ENCODE assay signal across 8 mouse cellular contexts in the genomic region with DNA sequence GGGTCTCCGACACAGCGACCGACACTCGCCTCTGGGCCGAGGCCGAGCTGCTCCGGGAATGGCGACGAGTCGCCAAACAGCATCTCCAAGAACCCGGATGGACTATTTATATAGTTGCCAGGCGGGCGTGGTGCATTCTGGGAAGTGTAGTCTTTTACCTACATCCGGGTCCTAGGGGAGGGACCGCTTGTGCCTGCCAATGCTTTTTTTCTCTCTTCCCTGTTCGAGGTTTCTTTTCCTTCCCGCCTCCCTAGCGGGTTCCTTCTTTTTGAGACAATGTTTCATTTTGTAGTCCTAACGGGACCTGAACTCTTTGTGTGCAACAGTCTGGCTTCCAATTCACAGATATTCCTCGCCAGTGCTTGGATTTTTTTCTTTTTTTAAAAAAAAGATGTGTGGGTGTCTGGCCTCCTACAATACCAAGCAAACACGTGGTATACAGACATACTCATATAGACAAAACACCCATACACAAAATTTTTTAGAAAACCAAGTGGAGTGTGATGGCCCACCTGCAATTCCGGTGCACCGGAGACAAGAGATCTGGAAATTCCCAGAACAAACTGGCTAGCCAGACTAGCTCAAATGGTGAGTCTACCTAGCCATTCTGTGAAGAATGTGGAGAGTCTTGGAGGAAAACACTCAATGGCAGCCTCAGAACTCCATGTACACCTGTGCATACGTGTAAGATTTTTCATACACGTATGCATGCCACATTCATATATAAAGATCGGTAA. TPM values are rescaled to one million over a fixed set of nuclear protein-coding genes. Genes with fewer than 3 reads are reported as not detected.
A peak's percentile ranks its signal among the peaks of the same experiment; 100 is the strongest.
DNase-seq lines count a peak whose midpoint lies in the region; ATAC-seq lines count a peak whose summit lies in the region.

A gene (minus strand): TSS at position 87 of the 737 bp plus-strand sequence.

- H3K9me3 ChIP-seq in heart, embryonic 13.5 days: no peaks in the 10 kb centered on the region
- H3K9me3 ChIP-seq in liver, embryonic 12.5 days (replicated peaks): no peaks in the 10 kb centered on the region; the same call in 1 of the 2 replicates
- H3K9me3 ChIP-seq in stomach, embryonic 15.5 days: no peaks in the 10 kb centered on the region

- peak; percentile 88 for ATAC-seq in erythroid progenitor cell, adult 5-6 weeks (replicated peaks; ENCODE audit: low FRiP score, poor library complexity, severe bottlenecking)
- peak; percentile 69 for ATAC-seq in heart, embryonic 13.5 days (ENCODE audit: extremely low read depth, insufficient number of reproducible peaks, low FRiP score, low TSS enrichment)
- peak; percentile 83 for ATAC-seq in liver, embryonic 12.5 days
- ATAC-seq in stomach, embryonic 15.5 days (ENCODE audit: insufficient read depth, low FRiP score, low read depth): peak; percentile 90

- H3K36me3 ChIP-seq in heart, embryonic 13.5 days: peaks cover 18% of the 10 kb centered on the region
- H3K36me3 ChIP-seq in liver, embryonic 12.5 days: peaks cover 30% of the 10 kb centered on the region
- H3K36me3 ChIP-seq in stomach, embryonic 15.5 days: no peaks in the 10 kb centered on the region; the same call in 1 of the 2 replicates

- H3K27ac ChIP-seq in heart, embryonic 13.5 days (replicated peaks): peak within 1 kb of the TSS; percentile 85
- peak within 1 kb of the TSS; percentile 100 for H3K27ac ChIP-seq in liver, embryonic 12.5 days
- H3K27ac ChIP-seq in stomach, embryonic 15.5 days: peak within 1 kb of the TSS; percentile 83

- H3K4me1 ChIP-seq in heart, embryonic 13.5 days: peaks cover 42% of the 10 kb centered on the region
- peaks cover 65% of the 10 kb centered on the region for H3K4me1 ChIP-seq in liver, embryonic 12.5 days
- peaks cover 21% of the 10 kb centered on the region for H3K4me1 ChIP-seq in stomach, embryonic 15.5 days

- H3K27me3 ChIP-seq in heart, embryonic 13.5 days (replicated peaks): no peaks in the 10 kb centered on the region
- H3K27me3 ChIP-seq in liver, embryonic 12.5 days (replicated peaks): no peaks in the 10 kb centered on the region
- H3K27me3 ChIP-seq in stomach, embryonic 15.5 days (replicated peaks): no peaks in the 10 kb centered on the region

- H3K4me2 ChIP-seq in heart, embryonic 13.5 days: peak within 1 kb of the TSS; percentile 96
- H3K4me2 ChIP-seq in liver, embryonic 12.5 days: peak within 1 kb of the TSS; percentile 81
- peak within 1 kb of the TSS; percentile 72 for H3K4me2 ChIP-seq in stomach, embryonic 15.5 days

- H3K4me3 ChIP-seq in heart, embryonic 13.5 days: peak within 1 kb of the TSS; percentile 100
- peak within 1 kb of the TSS; percentile 80 for H3K4me3 ChIP-seq in liver, embryonic 12.5 days
- H3K4me3 ChIP-seq in stomach, embryonic 15.5 days (replicated peaks): peak within 1 kb of the TSS; percentile 100

- peak; percentile 94 for DNase-seq in CD4-positive helper T cell, adult 2 months (ENCODE audit: low read depth, low spot score)
- peak; percentile 95 for DNase-seq in brain, embryonic 18.5 days (ENCODE audit: low read depth, low spot score)
- DNase-seq in kidney, postnatal 10 days: peak; percentile 97
- peak; percentile 96 to 97 for DNase-seq in natural killer cell, adult 2 months (ENCODE audit: low spot score in 2 of 2)

- WGBS in heart, embryonic 13.5 days: 13% methylated on average over 26 of the region's 26 CpGs
- 12% methylated on average over 26 of the region's 26 CpGs for WGBS in liver, embryonic 12.5 days (ENCODE audit: insufficient replicate concordance)
- 13% methylated on average over 26 of the region's 26 CpGs for WGBS in stomach, embryonic 15.5 days

- H3K9ac ChIP-seq in heart, embryonic 13.5 days: peak within 1 kb of the TSS; percentile 99
- H3K9ac ChIP-seq in liver, embryonic 12.5 days: peak within 1 kb of the TSS; percentile 98
- peak within 1 kb of the TSS; percentile 99 for H3K9ac ChIP-seq in stomach, embryonic 15.5 days

RNA-seq across cellular contexts. Expression of the gene that starts here (rescaled TPM):
- total RNA-seq in erythroid progenitor cell, adult 5-6 weeks (2015; ENCODE audit: low replicate concordance): 170 and 198 TPM in 2 replicates
- total RNA-seq in erythroid progenitor cell, adult 5-6 weeks (2017; ENCODE audit: low replicate concordance): 378 and 474 TPM in 2 replicates
- polyA plus RNA-seq in heart, embryonic 13.5 days (2015; fragmentation: Nextera tagmentation; extraction: Ambion mirVana): 111 and 121 TPM in 2 replicates
- polyA plus RNA-seq in liver, embryonic 12.5 days (2016; fragmentation: Nextera tagmentation; extraction: Ambion mirVana): 166 and 172 TPM in 2 replicates
- 138 and 139 TPM in 2 replicates for polyA plus RNA-seq in stomach, embryonic 15.5 days (2015; fragmentation: Nextera tagmentation; extraction: Ambion mirVana)

Comparison
In these comparisons a context has a peak if more than half of its experiments do, and no peak if none do; other contexts are left out.
1. Peak in every context shown above with its lines: DNase-seq, ATAC-seq, H3K4me3 ChIP-seq and H3K27ac ChIP-seq.